Mouse (Mus musculus): ENCODE data around the gene B230104I21Rik. TPM values are rescaled to one million over a fixed set of nuclear protein-coding genes. Genes with fewer than 3 reads are reported as not detected.

Gene B230104I21Rik
- total RNA-seq, 2 experiments from 2014 or later: not detected

- intact Hi-C loops (cut with DNase I): no loop called here
- no peak for DNase-seq (ENCODE audit: low spot score)
Measured at GRCm38 (mm10) chr4:154390333-154391080, 54.6 kb downstream of the B230104I21Rik start.

GRCm38 (mm10) chr4:154392641-154393040 lies 56.7 kb downstream of the B230104I21Rik start:
- intact Hi-C loops (cut with DNase I): loop anchor here (2.0 kb wide), 1 partner anchor 62 kb away; no protein-coding TSS in a partner anchor
- DNase-seq (ENCODE audit: low spot score): no peak

- DNase-seq (ENCODE audit: low spot score): no peak
- intact Hi-C loops (cut with DNase I): loop anchor here (2.0 kb wide), 1 partner anchor 63 kb away; no protein-coding TSS in a partner anchor
Measured at GRCm38 (mm10) chr4:154393196-154394122, 57.5 kb downstream of the B230104I21Rik start.

- no peak for DNase-seq (ENCODE audit: low spot score)
- intact Hi-C loops (cut with DNase I): no loop called here
Measured at GRCm38 (mm10) chr4:154394123-154394722, 58.3 kb downstream of the B230104I21Rik start.

GRCm38 (mm10) chr4:154396652-154397301 lies 60.9 kb downstream of the B230104I21Rik start:
- intact Hi-C loops (cut with DNase I): no loop called here

More at GRCm38 (mm10) chr4:154396652-154397301, 60.9 kb downstream of the B230104I21Rik start:
- DNase-seq (ENCODE audit: low spot score): no peak

Other genes with a start within 250 kb of the B230104I21Rik start
- gene Trp73, start 195.9 kb upstream of the B230104I21Rik start, total RNA-seq (2021): not detected
- gene Wrap73, start 193.8 kb upstream of the B230104I21Rik start, total RNA-seq (2021): 10 to 100 TPM; 10.9 to 11.6 TPM
- gene Tprgl, start 175.5 kb upstream of the B230104I21Rik start, total RNA-seq (2021): 100 to 1,000 TPM; 118 to 124 TPM
- gene Megf6, start 165.4 kb upstream of the B230104I21Rik start, total RNA-seq (2021): 1 to 10 TPM; 7.4 to 8.9 TPM
- gene Arhgef16, start 34.5 kb upstream of the B230104I21Rik start, total RNA-seq (2021): under 1 TPM; 0.36 to 0.62 TPM

Data from heart, postnatal 25 days (tissue).